Mouse (Mus musculus) spleen, adult 18-20 months (tissue): ENCODE measurements around the gene Kmt2c.
"Not testable (repeated sequence)": the region's sequence is repeated elsewhere in the genome, so short reads cannot be mapped to it uniquely, and the experiment has no call there.

Experiments used
- DNase-seq, 2 experiments: peaks; one replicate each; pipeline ENCODE4 v3.0.0; 2022; ENCODE audit warnings: mixed read lengths in 2 of 2

Kmt2c gene

GRCm38 (mm10) chr5:25353509-25353908, 145.1 kb downstream of the Kmt2c start:
- no peak for DNase-seq

- no peak for DNase-seq
Observed at GRCm38 (mm10) chr5:25331322-25331721, 167.3 kb downstream of the Kmt2c start.

GRCm38 (mm10) chr5:25313881-25314280, 184.7 kb downstream of the Kmt2c start:
- DNase-seq: peak in 1 of 2 experiments; percentile 11

GRCm38 (mm10) chr5:25310226-25310625, 188.4 kb downstream of the Kmt2c start:
- DNase-seq: no peak

GRCm38 (mm10) chr5:25296830-25297229, 201.8 kb downstream of the Kmt2c start:
- no peak for DNase-seq

- no peak for DNase-seq
Observed at GRCm38 (mm10) chr5:25283988-25284387, 214.6 kb downstream of the Kmt2c start.

- DNase-seq: no peak
Observed at GRCm38 (mm10) chr5:25276365-25276764, 222.2 kb downstream of the Kmt2c start.

GRCm38 (mm10) chr5:25275629-25276028, 223.0 kb downstream of the Kmt2c start:
- no peak for DNase-seq

- no peak for DNase-seq
Observed at GRCm38 (mm10) chr5:25268258-25268888, 230.2 kb downstream of the Kmt2c start.

GRCm38 (mm10) chr5:25262266-25262665, 236.3 kb downstream of the Kmt2c start:
- DNase-seq: no peak

- no peak for DNase-seq
Observed at GRCm38 (mm10) chr5:25261452-25261851, 237.1 kb downstream of the Kmt2c start.

GRCm38 (mm10) chr5:25256686-25257085, 241.9 kb downstream of the Kmt2c start:
- DNase-seq: no peak

- DNase-seq: no peak
Observed at GRCm38 (mm10) chr5:25254491-25254890, 244.1 kb downstream of the Kmt2c start.

- no peak for DNase-seq
Observed at GRCm38 (mm10) chr5:25252825-25253544, 245.6 kb downstream of the Kmt2c start.

- no peak for DNase-seq
Observed at GRCm38 (mm10) chr5:25252423-25252822, 246.2 kb downstream of the Kmt2c start.

GRCm38 (mm10) chr5:25247036-25247435, 251.5 kb downstream of the Kmt2c start:
- no peak for DNase-seq

GRCm38 (mm10) chr5:25246473-25246865, 252.1 kb downstream of the Kmt2c start:
- no peak for DNase-seq

GRCm38 (mm10) chr5:25245806-25246472, 252.6 kb downstream of the Kmt2c start:
- no peak for DNase-seq

- no peak for DNase-seq
Observed at GRCm38 (mm10) chr5:25243101-25243500, 255.5 kb downstream of the Kmt2c start.

- not testable (repeated sequence) for DNase-seq
Observed at GRCm38 (mm10) chr5:25224377-25224776, 274.2 kb downstream of the Kmt2c start.

- DNase-seq: peak; percentile 78 to 87
Observed at GRCm38 (mm10) chr5:25222752-25223702, 275.6 kb downstream of the Kmt2c start, which contains the start of gene E130116L18Rik. Gene E130116L18Rik, minus strand, starts transcription at chr5:25223153.
